Mouse (Mus musculus): ENCODE results near the gene Slc1a5. TPM values are rescaled to one million over a fixed set of nuclear protein-coding genes. Genes with fewer than 3 reads are reported as not detected.
A peak's percentile ranks its signal among the peaks of the same experiment; 100 is the strongest.

The Slc1a5 gene
- polyA plus RNA-seq, 1 experiment = 113 TPM

DNA sequence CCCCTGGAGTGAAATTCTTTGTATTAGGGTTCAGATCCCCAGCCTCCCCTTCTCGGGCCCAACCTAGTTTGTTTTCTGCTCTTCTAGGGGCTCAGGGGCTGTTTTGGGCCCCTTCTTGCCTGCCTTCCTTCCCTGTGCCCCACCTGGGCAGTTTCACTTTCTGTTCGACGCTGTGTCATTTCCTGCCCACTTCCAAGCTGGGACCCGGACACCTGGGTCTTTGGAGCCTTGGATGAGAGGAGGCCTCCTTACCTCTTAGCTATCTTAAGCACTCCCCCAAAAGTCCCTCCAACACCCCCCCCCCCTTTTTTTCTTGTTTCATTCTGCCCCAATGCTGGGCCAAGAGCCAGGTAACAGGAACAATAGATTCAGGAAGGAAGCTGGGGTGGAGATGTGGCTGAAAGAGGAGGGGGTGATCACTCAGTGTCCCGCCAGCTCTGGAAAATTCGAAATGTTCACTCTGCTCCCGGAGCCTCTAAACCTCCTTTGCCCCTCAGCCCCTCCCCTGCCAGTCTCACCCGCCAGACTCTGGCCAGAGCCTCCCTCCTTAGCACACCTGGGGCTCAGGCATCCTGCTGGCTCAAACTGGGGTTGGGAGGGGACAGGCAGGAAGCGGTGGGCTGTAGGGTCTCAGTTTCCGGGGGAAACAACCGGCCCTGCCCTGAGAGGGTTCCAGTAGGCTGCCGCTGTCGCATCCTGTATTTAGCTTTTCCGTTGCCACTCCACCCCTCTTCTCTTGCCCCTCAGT lies 64.1 kb downstream of the Slc1a5 start:
- Histone ChIP-seq H3K4me3 (no peak overlapping the region), H3K27me3 (ENCODE audit: control insufficient read depth, insufficient read depth, insufficient read length) (no peaks in the 10 kb centered on the region), H3K4me2 (ENCODE audit: low read depth) (peak overlapping the region; percentile 98), H3K79me2 (ENCODE audit: control insufficient read depth, insufficient read depth) (no peaks in the 10 kb centered on the region), H3K36me3 (ENCODE audit: control insufficient read depth, insufficient read depth) (no peaks in the 10 kb centered on the region), H3ac (ENCODE audit: control insufficient read depth, insufficient read length) (no peak overlapping the region)
- TF ChIP-seq TCF3 (IDR thresholded peaks at IDR 0.05; ENCODE audit: insufficient read length, low read depth) = no peak

DNA sequence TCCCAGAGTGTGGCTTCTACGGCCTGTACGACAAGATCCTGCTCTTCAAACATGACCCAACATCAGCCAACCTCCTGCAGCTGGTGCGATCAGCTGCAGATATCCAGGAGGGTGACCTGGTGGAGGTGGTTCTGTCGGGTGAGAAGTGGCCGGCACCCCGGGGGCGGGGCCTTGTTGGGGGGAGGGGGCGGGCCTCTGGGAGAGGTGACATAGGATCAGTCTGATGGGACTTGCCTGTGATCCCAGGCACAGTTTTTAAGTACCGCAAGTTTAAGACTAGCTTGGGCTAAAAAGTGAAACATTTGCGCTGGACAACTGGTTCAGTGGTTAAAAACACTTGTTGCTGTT lies 64.7 kb downstream of the Slc1a5 start:
- no peaks in the 10 kb centered on the region for H3K36me3 ChIP-seq (ENCODE audit: control insufficient read depth, insufficient read depth)

DNA sequence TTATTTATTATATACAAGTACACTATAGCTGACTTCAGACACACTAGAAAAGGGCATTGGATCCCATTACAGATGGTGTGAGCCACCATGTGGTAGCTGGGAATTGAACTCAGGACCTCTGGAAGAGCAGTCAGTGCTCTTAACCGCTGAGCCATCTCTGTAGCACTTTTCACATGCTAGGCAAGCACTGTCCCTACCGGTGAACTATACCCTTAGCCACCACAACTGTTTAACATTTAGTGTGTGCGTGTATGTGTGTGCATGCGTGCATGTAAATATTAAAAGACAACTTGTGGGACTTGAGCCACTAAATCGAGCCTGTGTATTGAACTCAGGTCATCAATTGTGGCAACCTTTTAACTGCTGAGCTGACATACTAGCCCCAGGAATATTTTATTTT lies 65.6 kb downstream of the Slc1a5 start:
- no peak for TF ChIP-seq SRF (IDR thresholded peaks at IDR 0.05; ENCODE audit: control insufficient read depth, insufficient read length, low read depth)
- no peak for TF ChIP-seq POLR2AphosphoS2 (IDR thresholded peaks at IDR 0.05; ENCODE audit: insufficient read length, low read depth)
- TF ChIP-seq POLR2A (IDR thresholded peaks at IDR 0.05; ENCODE audit: insufficient read length, low read depth) = no peak
- H3K36me3 ChIP-seq (ENCODE audit: control insufficient read depth, insufficient read depth) = no peaks in the 10 kb centered on the region

More for the DNA sequence above, 64.7 kb downstream of the Slc1a5 start:
- Histone ChIP-seq H3K4me3 (no peak overlapping the region), H3K79me2 (ENCODE audit: control insufficient read depth, insufficient read depth) (no peaks in the 10 kb centered on the region), H3ac (ENCODE audit: control insufficient read depth, insufficient read length) (no peak overlapping the region), H3K4me2 (ENCODE audit: low read depth) (no peak overlapping the region), H3K27me3 (ENCODE audit: control insufficient read depth, insufficient read depth, insufficient read length) (no peaks in the 10 kb centered on the region)
- TF ChIP-seq POLR2A (IDR thresholded peaks at IDR 0.05; ENCODE audit: insufficient read length, low read depth) (no peak), E2F4 (IDR thresholded peaks at IDR 0.05; ENCODE audit: insufficient read depth) (no peak), TCF12 (IDR thresholded peaks at IDR 0.05; ENCODE audit: insufficient read depth, poor library complexity, severe bottlenecking) (no peak), REST (IDR thresholded peaks at IDR 0.05; ENCODE audit: insufficient read depth, insufficient read length) (no peak), MYOG (IDR thresholded peaks at IDR 0.05; ENCODE audit: control insufficient read depth in 1 of 3, insufficient read depth in 1 of 3, insufficient read length in 2 of 3, low read depth in 2 of 3) (no peak), TCF3 (IDR thresholded peaks at IDR 0.05; ENCODE audit: insufficient read length, low read depth) (no peak), POLR2AphosphoS2 (IDR thresholded peaks at IDR 0.05; ENCODE audit: insufficient read length, low read depth) (no peak), MYOD1 (IDR thresholded peaks at IDR 0.05; ENCODE audit: control insufficient read depth in 1 of 3, insufficient read length in 2 of 3, low read depth in 2 of 3) (no peak), MAX (IDR thresholded peaks at IDR 0.05; ENCODE audit: low read depth) (no peak), SRF (IDR thresholded peaks at IDR 0.05; ENCODE audit: control insufficient read depth, insufficient read length, low read depth) (no peak), CEBPB (IDR thresholded peaks at IDR 0.05; ENCODE audit: insufficient read depth, poor library complexity, severe bottlenecking) (no peak), USF1 (IDR thresholded peaks at IDR 0.05; ENCODE audit: low read depth) (no peak)

DNA sequence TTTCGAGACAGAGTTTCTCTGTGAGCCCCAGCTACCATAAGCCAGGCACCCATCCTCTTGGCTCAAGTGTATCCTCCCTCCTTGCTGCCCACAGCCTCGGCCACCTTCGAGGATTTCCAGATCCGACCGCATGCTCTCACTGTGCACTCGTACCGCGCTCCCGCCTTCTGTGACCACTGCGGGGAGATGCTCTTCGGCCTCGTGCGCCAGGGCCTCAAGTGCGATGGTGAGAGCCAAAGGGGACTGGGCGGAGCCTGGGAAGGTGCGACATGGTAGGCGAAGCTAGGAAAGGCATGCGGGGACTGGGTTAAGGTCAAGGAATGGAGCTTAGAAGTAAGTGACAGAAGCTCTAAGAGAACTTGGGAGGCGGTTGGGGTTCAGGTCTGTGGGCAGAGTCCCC lies 66.4 kb downstream of the Slc1a5 start:
- Histone ChIP-seq H3ac (ENCODE audit: control insufficient read depth, insufficient read length) (no peak overlapping the region), H3K27me3 (ENCODE audit: control insufficient read depth, insufficient read depth, insufficient read length) (no peaks in the 10 kb centered on the region), H3K4me3 (no peak overlapping the region), H3K79me2 (ENCODE audit: control insufficient read depth, insufficient read depth) (no peaks in the 10 kb centered on the region), H3K36me3 (ENCODE audit: control insufficient read depth, insufficient read depth) (no peaks in the 10 kb centered on the region), H3K4me2 (ENCODE audit: low read depth) (no peak overlapping the region)
- TF ChIP-seq SRF (IDR thresholded peaks at IDR 0.05; ENCODE audit: control insufficient read depth, insufficient read length, low read depth) (no peak), MYOD1 (IDR thresholded peaks at IDR 0.05; ENCODE audit: control insufficient read depth in 1 of 3, insufficient read length in 2 of 3, low read depth in 2 of 3) (no peak), POLR2A (IDR thresholded peaks at IDR 0.05; ENCODE audit: insufficient read length, low read depth) (no peak), REST (IDR thresholded peaks at IDR 0.05; ENCODE audit: insufficient read depth, insufficient read length) (no peak), E2F4 (IDR thresholded peaks at IDR 0.05; ENCODE audit: insufficient read depth) (no peak), MAX (IDR thresholded peaks at IDR 0.05; ENCODE audit: low read depth) (no peak), CEBPB (IDR thresholded peaks at IDR 0.05; ENCODE audit: insufficient read depth, poor library complexity, severe bottlenecking) (no peak), USF1 (IDR thresholded peaks at IDR 0.05; ENCODE audit: low read depth) (no peak), TCF12 (IDR thresholded peaks at IDR 0.05; ENCODE audit: insufficient read depth, poor library complexity, severe bottlenecking) (no peak)

More for the DNA sequence above, 65.6 kb downstream of the Slc1a5 start:
- no peak overlapping the region for H3ac ChIP-seq (ENCODE audit: control insufficient read depth, insufficient read length)
- H3K79me2 ChIP-seq (ENCODE audit: control insufficient read depth, insufficient read depth) = no peaks in the 10 kb centered on the region
- no peak overlapping the region for H3K4me2 ChIP-seq (ENCODE audit: low read depth)
- no peak overlapping the region for H3K4me3 ChIP-seq
- H3K27me3 ChIP-seq (ENCODE audit: control insufficient read depth, insufficient read depth, insufficient read length) = no peaks in the 10 kb centered on the region

Other genes with a start within 250 kb of the Slc1a5 start
- gene Arhgap35, start 166.3 kb upstream of the Slc1a5 start, polyA plus RNA-seq (2012; fragmentation: generic; extraction: Trizol) = 21.7 TPM
- not detected for gene Ceacam15, start 105.6 kb upstream of the Slc1a5 start, polyA plus RNA-seq (2012; fragmentation: generic; extraction: Trizol)
- gene Ceacam9, start 59.4 kb upstream of the Slc1a5 start, polyA plus RNA-seq (2012; fragmentation: generic; extraction: Trizol) = not detected
- 247 TPM for gene Ap2s1, start 42.9 kb upstream of the Slc1a5 start, polyA plus RNA-seq (2012; fragmentation: generic; extraction: Trizol)
- gene Strn4, start 34.5 kb downstream of the Slc1a5 start, polyA plus RNA-seq (2012; fragmentation: generic; extraction: Trizol) = 51.8 TPM
- 26.7 TPM for gene Fkrp, start 35.4 kb downstream of the Slc1a5 start, polyA plus RNA-seq (2012; fragmentation: generic; extraction: Trizol)
- gene Prkd2, start 61.6 kb downstream of the Slc1a5 start, polyA plus RNA-seq (2012; fragmentation: generic; extraction: Trizol) = 4.7 TPM
- gene Dact3, start 94.0 kb downstream of the Slc1a5 start, polyA plus RNA-seq (2012; fragmentation: generic; extraction: Trizol) = 10.0 TPM
- 3.8 TPM for gene Gng8, start 110.4 kb downstream of the Slc1a5 start, polyA plus RNA-seq (2012; fragmentation: generic; extraction: Trizol)
- gene Ptgir, start 125.2 kb downstream of the Slc1a5 start, polyA plus RNA-seq (2012; fragmentation: generic; extraction: Trizol) = 2.6 TPM
- 336 TPM for gene Calm3, start 142.8 kb downstream of the Slc1a5 start, polyA plus RNA-seq (2012; fragmentation: generic; extraction: Trizol)
- 44.4 TPM for gene Pnmal2, start 163.3 kb downstream of the Slc1a5 start, polyA plus RNA-seq (2012; fragmentation: generic; extraction: Trizol)
- 0.05 TPM for gene Pnmal1, start 178.3 kb downstream of the Slc1a5 start, polyA plus RNA-seq (2012; fragmentation: generic; extraction: Trizol)
- not detected for gene Gm42372, start 201.7 kb downstream of the Slc1a5 start, polyA plus RNA-seq (2012; fragmentation: generic; extraction: Trizol)
- gene Ccdc8, start 211.4 kb downstream of the Slc1a5 start, polyA plus RNA-seq (2012; fragmentation: generic; extraction: Trizol) = 21.0 TPM
- gene Ppp5c, start 246.6 kb downstream of the Slc1a5 start, polyA plus RNA-seq (2012; fragmentation: generic; extraction: Trizol) = 126 TPM

Data from myocyte (in vitro differentiated cells).